Mouse (Mus musculus): ENCODE measurements around the gene Cttn. TPM values are rescaled to one million over a fixed set of nuclear protein-coding genes. Genes with fewer than 3 reads are reported as not detected.

Cttn gene
- polyA plus RNA-seq, 1 experiment from 2014 or later = 144 TPM

GRCm38 (mm10) chr7:144438811-144439210, 32.0 kb downstream of the Cttn start:
- peaks cover 56% of the 10 kb centered on the region for H3K36me3 ChIP-seq (ENCODE audit: control insufficient read depth, insufficient read depth, low read length)
- H3K27me3 ChIP-seq (ENCODE audit: control insufficient read depth, insufficient read depth, low read length) = no peaks in the 10 kb centered on the region
- H3K4me2 ChIP-seq (ENCODE audit: low read depth, low read length) = no peak overlapping the region
- H3K9me3 ChIP-seq (ENCODE audit: control insufficient read depth, low read length) = no peaks in the 10 kb centered on the region
- no peak overlapping the region for H3K27ac ChIP-seq (ENCODE audit: low read depth, low read length)
- no peak overlapping the region for H3K4me3 ChIP-seq (ENCODE audit: low read depth, low read length)
- H3K4me1 ChIP-seq (ENCODE audit: control insufficient read depth, insufficient read depth, low read length) = no peaks in the 10 kb centered on the region
- 97% methylated on average over 7 of the region's 7 CpGs for WGBS
- H3K9ac ChIP-seq (replicated peaks; ENCODE audit: low read depth, low read length) = no peak overlapping the region
- no peak for ATAC-seq (ENCODE audit: low read depth)

GRCm38 (mm10) chr7:144432920-144433319, 37.9 kb downstream of the Cttn start:
- Histone ChIP-seq H3K4me3 (ENCODE audit: low read depth, low read length) (no peak overlapping the region), H3K4me1 (ENCODE audit: control insufficient read depth, insufficient read depth, low read length) (no peaks in the 10 kb centered on the region), H3K9me3 (ENCODE audit: control insufficient read depth, low read length) (no peaks in the 10 kb centered on the region), H3K27ac (ENCODE audit: low read depth, low read length) (no peak overlapping the region), H3K4me2 (ENCODE audit: low read depth, low read length) (no peak overlapping the region), H3K36me3 (ENCODE audit: control insufficient read depth, insufficient read depth, low read length) (peaks cover 16% of the 10 kb centered on the region), H3K27me3 (ENCODE audit: control insufficient read depth, insufficient read depth, low read length) (no peaks in the 10 kb centered on the region), H3K9ac (replicated peaks; ENCODE audit: low read depth, low read length) (no peak overlapping the region)
- ATAC-seq (ENCODE audit: low read depth) = no peak
- WGBS = 86% methylated on average over 2 of the region's 2 CpGs

GRCm38 (mm10) chr7:144427460-144427859, 43.3 kb downstream of the Cttn start:
- 92% methylated on average over 3 of the region's 3 CpGs for WGBS
- H3K36me3 ChIP-seq (ENCODE audit: control insufficient read depth, insufficient read depth, low read length) = no peaks in the 10 kb centered on the region
- no peak for ATAC-seq (ENCODE audit: low read depth)
- H3K27ac ChIP-seq (ENCODE audit: low read depth, low read length) = no peak overlapping the region
- no peak overlapping the region for H3K4me2 ChIP-seq (ENCODE audit: low read depth, low read length)
- H3K4me1 ChIP-seq (ENCODE audit: control insufficient read depth, insufficient read depth, low read length) = no peaks in the 10 kb centered on the region
- no peaks in the 10 kb centered on the region for H3K9me3 ChIP-seq (ENCODE audit: control insufficient read depth, low read length)
- H3K4me3 ChIP-seq (ENCODE audit: low read depth, low read length) = no peak overlapping the region
- no peak overlapping the region for H3K9ac ChIP-seq (replicated peaks; ENCODE audit: low read depth, low read length)
- no peaks in the 10 kb centered on the region for H3K27me3 ChIP-seq (ENCODE audit: control insufficient read depth, insufficient read depth, low read length)

- Histone ChIP-seq H3K36me3 (ENCODE audit: control insufficient read depth, insufficient read depth, low read length) (no peaks in the 10 kb centered on the region), H3K27ac (ENCODE audit: low read depth, low read length) (no peak overlapping the region), H3K4me1 (ENCODE audit: control insufficient read depth, insufficient read depth, low read length) (no peaks in the 10 kb centered on the region), H3K4me3 (ENCODE audit: low read depth, low read length) (no peak overlapping the region), H3K9me3 (ENCODE audit: control insufficient read depth, low read length) (no peaks in the 10 kb centered on the region), H3K4me2 (ENCODE audit: low read depth, low read length) (no peak overlapping the region), H3K27me3 (ENCODE audit: control insufficient read depth, insufficient read depth, low read length) (no peaks in the 10 kb centered on the region), H3K9ac (replicated peaks; ENCODE audit: low read depth, low read length) (no peak overlapping the region)
- WGBS = 88% methylated on average over 3 of the region's 3 CpGs
- no peak for ATAC-seq (ENCODE audit: low read depth)
These were observed 44.2 kb downstream of the Cttn start for GRCm38 (mm10) chr7:144426594-144426993.

- Histone ChIP-seq H3K4me2 (ENCODE audit: low read depth, low read length) (no peak overlapping the region), H3K9me3 (ENCODE audit: control insufficient read depth, low read length) (no peaks in the 10 kb centered on the region), H3K9ac (replicated peaks; ENCODE audit: low read depth, low read length) (no peak overlapping the region), H3K4me3 (ENCODE audit: low read depth, low read length) (no peak overlapping the region), H3K4me1 (ENCODE audit: control insufficient read depth, insufficient read depth, low read length) (no peaks in the 10 kb centered on the region), H3K36me3 (ENCODE audit: control insufficient read depth, insufficient read depth, low read length) (no peaks in the 10 kb centered on the region), H3K27ac (ENCODE audit: low read depth, low read length) (no peak overlapping the region), H3K27me3 (ENCODE audit: control insufficient read depth, insufficient read depth, low read length) (no peaks in the 10 kb centered on the region)
- ATAC-seq (ENCODE audit: low read depth) = no peak; the same call in 1 of the 2 replicates
- 9% methylated on average over 8 of the region's 8 CpGs for WGBS
These were observed 44.9 kb downstream of the Cttn start for GRCm38 (mm10) chr7:144425953-144426352.

GRCm38 (mm10) chr7:144421478-144421877, 49.3 kb downstream of the Cttn start:
- Histone ChIP-seq H3K4me3 (ENCODE audit: low read depth, low read length) (no peak overlapping the region), H3K27me3 (ENCODE audit: control insufficient read depth, insufficient read depth, low read length) (no peaks in the 10 kb centered on the region), H3K4me1 (ENCODE audit: control insufficient read depth, insufficient read depth, low read length) (peaks cover 20% of the 10 kb centered on the region), H3K27ac (ENCODE audit: low read depth, low read length) (no peak overlapping the region), H3K9me3 (ENCODE audit: control insufficient read depth, low read length) (no peaks in the 10 kb centered on the region), H3K4me2 (ENCODE audit: low read depth, low read length) (no peak overlapping the region), H3K9ac (replicated peaks; ENCODE audit: low read depth, low read length) (no peak overlapping the region), H3K36me3 (ENCODE audit: control insufficient read depth, insufficient read depth, low read length) (no peaks in the 10 kb centered on the region)
- 61% methylated on average over 6 of the region's 6 CpGs for WGBS
- ATAC-seq (ENCODE audit: low read depth) = no peak

GRCm38 (mm10) chr7:144420552-144420951, 50.3 kb downstream of the Cttn start:
- WGBS = 23% methylated on average over 16 of the region's 16 CpGs
- no peaks in the 10 kb centered on the region for H3K27me3 ChIP-seq (ENCODE audit: control insufficient read depth, insufficient read depth, low read length)
- no peaks in the 10 kb centered on the region for H3K36me3 ChIP-seq (ENCODE audit: control insufficient read depth, insufficient read depth, low read length)
- H3K9me3 ChIP-seq (ENCODE audit: control insufficient read depth, low read length) = no peaks in the 10 kb centered on the region
- H3K4me2 ChIP-seq (ENCODE audit: low read depth, low read length) = no peak overlapping the region
- no peak overlapping the region for H3K27ac ChIP-seq (ENCODE audit: low read depth, low read length)
- no peak overlapping the region for H3K9ac ChIP-seq (replicated peaks; ENCODE audit: low read depth, low read length)
- H3K4me3 ChIP-seq (ENCODE audit: low read depth, low read length) = no peak overlapping the region
- no peak for ATAC-seq (ENCODE audit: low read depth)
- peaks cover 20% of the 10 kb centered on the region for H3K4me1 ChIP-seq (ENCODE audit: control insufficient read depth, insufficient read depth, low read length)

DNA sequence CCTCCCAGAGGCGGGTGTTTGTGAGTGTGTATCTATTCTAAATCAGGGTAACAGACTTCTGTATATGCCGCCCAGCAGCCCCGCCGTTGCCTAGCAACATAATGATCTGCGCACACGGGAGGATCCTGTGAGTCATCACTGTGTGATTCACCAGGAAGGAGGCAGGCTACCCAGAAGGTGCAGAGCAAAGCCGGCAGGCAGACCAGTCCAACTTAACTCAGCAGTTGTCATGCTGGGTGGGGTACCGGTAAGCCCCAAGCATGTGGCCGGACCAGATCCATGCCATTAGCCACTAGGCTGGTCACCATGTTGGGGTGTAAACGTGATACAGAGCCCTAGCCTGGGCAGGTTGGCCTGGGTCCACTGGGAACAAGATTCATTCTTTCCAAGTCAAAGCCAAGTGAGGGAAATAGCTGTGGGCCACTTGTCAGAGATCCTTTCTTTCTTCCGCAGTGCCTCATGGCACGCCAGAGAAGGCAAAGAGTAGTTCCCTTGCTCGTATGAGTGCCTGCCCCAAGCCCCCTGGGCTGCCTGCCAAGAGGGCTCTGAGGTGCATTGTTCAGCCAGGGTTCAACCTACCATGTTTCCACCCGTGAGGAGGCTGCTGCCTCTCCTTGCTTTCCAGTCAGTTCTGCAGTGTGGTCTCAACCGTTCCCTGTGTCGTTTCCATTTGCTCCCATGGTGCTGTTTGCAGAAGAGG, 53.0 kb downstream of the Cttn start:
- peak overlapping the region; percentile 24; the same call in 1 of the 2 replicates for H3K4me2 ChIP-seq (ENCODE audit: low read depth, low read length)
- ATAC-seq (ENCODE audit: low read depth) = peak; percentile 85
- H3K27ac ChIP-seq (ENCODE audit: low read depth, low read length) = peak overlapping the region; percentile 81
- WGBS = 22% methylated on average over 16 of the region's 16 CpGs
- no peaks in the 10 kb centered on the region for H3K36me3 ChIP-seq (ENCODE audit: control insufficient read depth, insufficient read depth, low read length)
- H3K4me3 ChIP-seq (ENCODE audit: low read depth, low read length) = no peak overlapping the region
- 0 out of 2 replicates have a peak overlapping the region, but pooled peaks have one; percentile 25 for H3K9ac ChIP-seq (replicated peaks; ENCODE audit: low read depth, low read length)
- H3K27me3 ChIP-seq (ENCODE audit: control insufficient read depth, insufficient read depth, low read length) = no peaks in the 10 kb centered on the region
- H3K9me3 ChIP-seq (ENCODE audit: control insufficient read depth, low read length) = no peaks in the 10 kb centered on the region
- H3K4me1 ChIP-seq (ENCODE audit: control insufficient read depth, insufficient read depth, low read length) = peaks cover 20% of the 10 kb centered on the region

GRCm38 (mm10) chr7:144417234-144417633, 53.6 kb downstream of the Cttn start:
- peak; percentile 26; the same call in 1 of the 2 replicates for ATAC-seq (ENCODE audit: low read depth)
- Histone ChIP-seq H3K9me3 (ENCODE audit: control insufficient read depth, low read length) (no peaks in the 10 kb centered on the region), H3K36me3 (ENCODE audit: control insufficient read depth, insufficient read depth, low read length) (no peaks in the 10 kb centered on the region), H3K27me3 (ENCODE audit: control insufficient read depth, insufficient read depth, low read length) (no peaks in the 10 kb centered on the region), H3K27ac (ENCODE audit: low read depth, low read length) (peak overlapping the region; percentile 81), H3K4me1 (ENCODE audit: control insufficient read depth, insufficient read depth, low read length) (peaks cover 21% of the 10 kb centered on the region), H3K9ac (replicated peaks; ENCODE audit: low read depth, low read length) (0 out of 2 replicates have a peak overlapping the region, but pooled peaks have one; percentile 25), H3K4me3 (ENCODE audit: low read depth, low read length) (no peak overlapping the region), H3K4me2 (ENCODE audit: low read depth, low read length) (peak overlapping the region; percentile 24; the same call in 1 of the 2 replicates)
- 44% methylated on average over 2 of the region's 2 CpGs for WGBS
